Mouse (Mus musculus) cortical plate, adult 2 months (tissue): ENCODE results near the gene Etl4.

ENCODE experiments used
- CTCF ChIP-seq: fragments of 200-500 bp; IDR thresholded peaks from 2 replicates; pipeline ENCODE4 v1.5.1; 2011; ENCODE audit warnings: mild to moderate bottlenecking, control low read depth, low read length; ENCODE audit not compliant: insufficient read depth; ENCODE audit errors: extremely low read depth
- POLR2A ChIP-seq: fragments of 200-500 bp; IDR thresholded peaks from 2 replicates; pipeline ENCODE4 v1.6.1; 2011; ENCODE audit warnings: mild to moderate bottlenecking, low read length, control low read depth; ENCODE audit not compliant: insufficient read depth; ENCODE audit errors: extremely low read depth

DNA sequence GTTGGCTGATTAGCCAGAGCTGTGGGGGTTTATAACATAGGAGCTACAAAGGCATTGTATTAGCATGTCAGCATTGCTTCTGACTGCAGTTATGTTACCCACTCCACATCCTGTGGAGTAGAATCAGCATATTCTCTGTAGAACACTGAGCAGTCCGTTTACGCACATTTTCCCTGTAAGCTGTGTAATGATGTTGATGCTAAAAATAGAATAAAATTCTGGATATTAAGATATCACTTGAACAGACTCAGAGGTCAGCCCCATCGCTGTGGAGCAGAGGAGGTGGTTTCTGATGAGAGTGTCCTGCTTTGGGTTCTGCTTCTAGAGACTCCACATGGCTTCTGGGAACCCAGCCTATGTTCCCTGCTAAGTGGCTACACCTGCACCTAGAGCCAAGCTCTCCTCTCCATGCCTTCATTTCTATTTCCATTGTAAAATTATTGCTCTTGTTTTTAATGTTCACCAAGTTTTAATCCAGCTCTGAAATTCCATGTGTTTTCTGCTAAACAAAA lies 299.2 kb downstream of the Etl4 start:
- TF ChIP-seq CTCF = no peak
- TF ChIP-seq POLR2A = no peak
